Mouse (Mus musculus): ENCODE measurements around the gene Shtn1.

- no peak for TF ChIP-seq CTCF (IDR thresholded peaks at IDR 0.05; ENCODE audit: borderline replicate concordance, control insufficient read depth, extremely low read depth, insufficient read depth, low read length, poor library complexity)
- no peak for TF ChIP-seq POLR2A (IDR thresholded peaks at IDR 0.05; ENCODE audit: control insufficient read depth, extremely low read depth, insufficient read depth, low read length, poor library complexity)
Observed at GRCm38 (mm10) chr19:58975216-58975863, 100.6 kb downstream of the Shtn1 start.

All from thymus, adult 2 months (tissue).